Mouse (Mus musculus) heart, adult 2 months (tissue): ENCODE measurements around the gene Sdr9c7. TPM values are rescaled to one million over a fixed set of nuclear protein-coding genes. Genes with fewer than 3 reads are reported as not detected.

ENCODE experiments used
- DNase-seq, 2 experiments: peaks; one replicate each; pipeline ENCODE4 v3.0.0; 2021
- H3K27ac ChIP-seq: fragments of 200-600 bp; 2 replicates; pipeline ENCODE4 v1.8.1; 2022
- H3K27me3 ChIP-seq: fragments of 200-500 bp; 2 replicates; pipeline ENCODE4 v1.6.1; 2012; ENCODE audit warnings: mild to moderate bottlenecking, low read length, inconsistent platforms, mixed read lengths; ENCODE audit not compliant: control insufficient read depth, insufficient read depth
- H3K36me3 ChIP-seq: fragments of 200-500 bp; 2 replicates; pipeline ENCODE4 v1.6.1; 2012; ENCODE audit warnings: low read length, inconsistent platforms; ENCODE audit not compliant: control insufficient read depth, insufficient read depth
- H3K4me1 ChIP-seq: fragments of 200-500 bp; 2 replicates; pipeline ENCODE4 v1.6.1; 2011; ENCODE audit warnings: low read length; ENCODE audit not compliant: control insufficient read depth, insufficient read depth
- H3K4me3 ChIP-seq: fragments of 200-600 bp; 2 replicates; pipeline ENCODE4 v1.8.1; 2022
- H3K79me2 ChIP-seq: fragments of 200-500 bp; replicated peaks from 2 replicates; pipeline ENCODE4 v1.6.1; 2012; ENCODE audit warnings: mild to moderate bottlenecking, inconsistent platforms, low read length, moderate library complexity, mixed read lengths; ENCODE audit not compliant: control insufficient read depth, insufficient read depth
- H3K9ac ChIP-seq: fragments of 200-500 bp; 2 replicates; pipeline ENCODE4 v1.6.1; 2012; ENCODE audit warnings: low read depth, mild to moderate bottlenecking, control low read depth, inconsistent platforms, low read length, mixed read lengths
- CTCF ChIP-seq: fragments of 200-600 bp; IDR thresholded peaks from 2 replicates; pipeline ENCODE4 v1.8.1; 2022; ENCODE audit warnings: antibody characterized with exemption, mild to moderate bottlenecking, moderate library complexity
- EP300 ChIP-seq: fragments of 200-500 bp; IDR thresholded peaks from 2 replicates; pipeline ENCODE4 v1.6.1; 2011; ENCODE audit warnings: low read depth, low read length, control low read depth; ENCODE audit not compliant: insufficient read depth
- POLR2A ChIP-seq: fragments of 200-500 bp; IDR thresholded peaks from 2 replicates; pipeline ENCODE4 v1.6.1; 2011; ENCODE audit warnings: mild to moderate bottlenecking, low read depth, low read length, control low read depth; ENCODE audit not compliant: insufficient read depth
- WGBS: fragments of 180-500 bp; shearing (Covaris S2); methylation state at CpG from one replicate; pipeline ENCODE4 v1.1.7; 2018; 5-methylcytosine and 5-hydroxymethylcytosine counted together
- intact Hi-C: fragments of 180-260 bp; cut with DNase I; formaldehyde crosslinking; loops from one replicate; pipeline ENCODE4 v1.15.1; 2025
- polyA plus RNA-seq: library from polyadenylated mRNA; depleted of rRNA; stranded (reverse); fragments of >200 nt; gene quantifications from 2 replicates; pipeline ENCODE4 v1.2.3, GENCODE M21; 2012; rRNA removed
- total RNA-seq, 2 experiments: library from RNA; stranded (reverse); gene quantifications; 2 replicates each; pipeline ENCODE4 v1.2.3; 2021

Sdr9c7 gene
- total and polyA plus RNA-seq, 3 experiments = not detected

GRCm38 (mm10) chr10:127951821-127952220 is 53.5 kb downstream of the Sdr9c7 start:
- no peaks in the 10 kb centered on the region for H3K36me3 ChIP-seq
- TF ChIP-seq POLR2A (no peak), EP300 (no peak), CTCF (no peak)
- no peak overlapping the region for H3K9ac ChIP-seq
- DNase-seq = peak in 1 of 2 experiments; percentile 18
- H3K27me3 ChIP-seq = no peaks in the 10 kb centered on the region
- H3K4me3 ChIP-seq = no peak overlapping the region
- no peaks in the 10 kb centered on the region for H3K79me2 ChIP-seq
- 49% methylated on average over 4 of the region's 4 CpGs for WGBS
- intact Hi-C loops = loop anchor here (10.0 kb wide), 1 partner anchor 233 kb away; the partner anchor contains the start of gene Rbms2
- peak overlapping the region; percentile 4 for H3K27ac ChIP-seq
- peaks cover 1% of the 10 kb centered on the region; the same call in 1 of the 2 replicates for H3K4me1 ChIP-seq

GRCm38 (mm10) chr10:127955034-127955433 is 56.7 kb downstream of the Sdr9c7 start:
- intact Hi-C loops = loop anchor here (10.0 kb wide), 1 partner anchor 230 kb away; the partner anchor contains the start of gene Rbms2
- Histone ChIP-seq H3K4me3 (no peak overlapping the region), H3K4me1 (peaks cover 1% of the 10 kb centered on the region; the same call in 1 of the 2 replicates), H3K9ac (no peak overlapping the region), H3K27ac (no peak overlapping the region), H3K79me2 (no peaks in the 10 kb centered on the region), H3K27me3 (no peaks in the 10 kb centered on the region), H3K36me3 (no peaks in the 10 kb centered on the region)
- TF ChIP-seq POLR2A (no peak), EP300 (no peak), CTCF (no peak)
- no peak for DNase-seq
- WGBS = 55% methylated on average over 4 of the region's 4 CpGs

GRCm38 (mm10) chr10:127956168-127956816 is 58.0 kb downstream of the Sdr9c7 start:
- Histone ChIP-seq H3K27ac (no peak overlapping the region), H3K4me3 (no peak overlapping the region), H3K27me3 (no peaks in the 10 kb centered on the region), H3K79me2 (no peaks in the 10 kb centered on the region), H3K36me3 (no peaks in the 10 kb centered on the region), H3K4me1 (peaks cover under 1% of the 10 kb centered on the region; the same call in 1 of the 2 replicates), H3K9ac (no peak overlapping the region)
- TF ChIP-seq CTCF (peak; percentile 86), POLR2A (no peak)
- intact Hi-C loops = loop anchor here (1.0 to 10.0 kb wide), 2 partner anchors 52 to 229 kb away; partner anchors contain the start of gene Rbms2
- peak; percentile 64 to 76 for DNase-seq
- 54% methylated on average over 16 of the region's 16 CpGs for WGBS

- 92% methylated on average over 7 of the region's 7 CpGs for WGBS
- TF ChIP-seq POLR2A = no peak
- TF ChIP-seq EP300 = no peak
- no peak for TF ChIP-seq CTCF
- Histone ChIP-seq H3K9ac (no peak overlapping the region), H3K79me2 (no peaks in the 10 kb centered on the region), H3K4me3 (no peak overlapping the region), H3K4me1 (peaks cover 1% of the 10 kb centered on the region; the same call in 1 of the 2 replicates), H3K27ac (no peak overlapping the region), H3K27me3 (no peaks in the 10 kb centered on the region), H3K36me3 (no peaks in the 10 kb centered on the region)
- no peak for DNase-seq
- intact Hi-C loops = loop anchor here (10.0 kb wide), 1 partner anchor 226 kb away; the partner anchor contains the start of gene Rbms2
Measured at GRCm38 (mm10) chr10:127959161-127959679, 60.9 kb downstream of the Sdr9c7 start.

Other genes with a start within 250 kb of the Sdr9c7 start
- gene Nemp1, start 231.6 kb upstream of the Sdr9c7 start, total RNA-seq = 1 to 10 TPM; 3.7 to 4.2 TPM
- gene Nemp1, start 231.6 kb upstream of the Sdr9c7 start, polyA plus RNA-seq = 2.2 and 4.0 TPM in 2 replicates
- 1 to 10 TPM; 5.0 to 6.3 TPM for gene Nab2, start 229.9 kb upstream of the Sdr9c7 start, total RNA-seq
- 10.0 and 11.2 TPM in 2 replicates for gene Nab2, start 229.9 kb upstream of the Sdr9c7 start, polyA plus RNA-seq
- gene Myo1a, start 193.3 kb upstream of the Sdr9c7 start, total RNA-seq = under 1 TPM in 1 of 2 experiments, not detected in 1; 0.08 TPM
- gene Myo1a, start 193.3 kb upstream of the Sdr9c7 start, polyA plus RNA-seq = 0.04 and 0.12 TPM in 2 replicates
- gene Tac2, start 174.0 kb upstream of the Sdr9c7 start, total RNA-seq = not detected
- not detected in 2 replicates for gene Tac2, start 174.0 kb upstream of the Sdr9c7 start, polyA plus RNA-seq
- 1 to 10 TPM; 7.7 to 7.8 TPM for gene Zbtb39, start 159.0 kb upstream of the Sdr9c7 start, total RNA-seq
- 4.3 and 6.3 TPM in 2 replicates for gene Zbtb39, start 159.0 kb upstream of the Sdr9c7 start, polyA plus RNA-seq
- 1 to 10 TPM; 2.6 to 3.9 TPM for gene Gpr182, start 146.8 kb upstream of the Sdr9c7 start, total RNA-seq
- gene Gpr182, start 146.8 kb upstream of the Sdr9c7 start, polyA plus RNA-seq = 7.7 and 8.6 TPM in 2 replicates
- under 1 TPM in 1 of 2 experiments, not detected in 1; 0.05 TPM for gene Rdh1, start 138.8 kb upstream of the Sdr9c7 start, total RNA-seq
- 0.04 TPM in 1 of 2 replicates, not detected in the other for gene Rdh1, start 138.8 kb upstream of the Sdr9c7 start, polyA plus RNA-seq
- gene Rdh16f1, start 138.7 kb upstream of the Sdr9c7 start, total RNA-seq = under 1 TPM in 1 of 2 experiments, not detected in 1; 0.10 TPM
- 0.12 TPM in 1 of 2 replicates, not detected in the other for gene Rdh16f1, start 138.7 kb upstream of the Sdr9c7 start, polyA plus RNA-seq
- gene Rdh9, start 122.1 kb upstream of the Sdr9c7 start, total RNA-seq = not detected
- gene Rdh9, start 122.1 kb upstream of the Sdr9c7 start, polyA plus RNA-seq = 0.20 TPM in 1 of 2 replicates, not detected in the other
- not detected for gene Rdh16, start 97.4 kb upstream of the Sdr9c7 start, total RNA-seq
- 0.06 TPM in 1 of 2 replicates, not detected in the other for gene Rdh16, start 97.4 kb upstream of the Sdr9c7 start, polyA plus RNA-seq
- not detected for gene Rdh19, start 48.6 kb upstream of the Sdr9c7 start, total RNA-seq
- gene Rdh19, start 48.6 kb upstream of the Sdr9c7 start, polyA plus RNA-seq = not detected in 2 replicates
- not detected for gene Rdh16f2, start 32.0 kb upstream of the Sdr9c7 start, total RNA-seq
- gene Rdh16f2, start 32.0 kb upstream of the Sdr9c7 start, polyA plus RNA-seq = not detected in 2 replicates
- not detected for gene Rdh7, start 9.7 kb upstream of the Sdr9c7 start, total RNA-seq
- 0.35 TPM in 1 of 2 replicates, not detected in the other for gene Rdh7, start 9.7 kb upstream of the Sdr9c7 start, polyA plus RNA-seq
- gene Hsd17b6, start 109.1 kb downstream of the Sdr9c7 start, total RNA-seq = not detected
- not detected in 2 replicates for gene Hsd17b6, start 109.1 kb downstream of the Sdr9c7 start, polyA plus RNA-seq
- gene Prim1, start 116.7 kb downstream of the Sdr9c7 start, total RNA-seq = 1 to 10 TPM; 1.7 TPM
- 1.2 and 2.0 TPM in 2 replicates for gene Prim1, start 116.7 kb downstream of the Sdr9c7 start, polyA plus RNA-seq
- 100 to 1,000 TPM; 436 to 544 TPM for gene Naca, start 137.1 kb downstream of the Sdr9c7 start, total RNA-seq
- gene Naca, start 137.1 kb downstream of the Sdr9c7 start, polyA plus RNA-seq = 204 and 212 TPM in 2 replicates
- gene Ptges3, start 160.4 kb downstream of the Sdr9c7 start, total RNA-seq = 10 to 100 TPM; 96.0 to 97.3 TPM
- gene Ptges3, start 160.4 kb downstream of the Sdr9c7 start, polyA plus RNA-seq = 16.3 and 19.2 TPM in 2 replicates
- gene Atp5b, start 184.8 kb downstream of the Sdr9c7 start, total RNA-seq = 1,000 to 10,000 TPM; 7,689 to 9,158 TPM
- gene Atp5b, start 184.8 kb downstream of the Sdr9c7 start, polyA plus RNA-seq = 8,017 and 9,446 TPM in 2 replicates
- gene Baz2a, start 193.1 kb downstream of the Sdr9c7 start, total RNA-seq = 10 to 100 TPM; 18.4 to 22.4 TPM
- 15.5 and 23.7 TPM in 2 replicates for gene Baz2a, start 193.1 kb downstream of the Sdr9c7 start, polyA plus RNA-seq